16 mouse cellular contexts compared by ENCODE assay signal in the genomic region with DNA sequence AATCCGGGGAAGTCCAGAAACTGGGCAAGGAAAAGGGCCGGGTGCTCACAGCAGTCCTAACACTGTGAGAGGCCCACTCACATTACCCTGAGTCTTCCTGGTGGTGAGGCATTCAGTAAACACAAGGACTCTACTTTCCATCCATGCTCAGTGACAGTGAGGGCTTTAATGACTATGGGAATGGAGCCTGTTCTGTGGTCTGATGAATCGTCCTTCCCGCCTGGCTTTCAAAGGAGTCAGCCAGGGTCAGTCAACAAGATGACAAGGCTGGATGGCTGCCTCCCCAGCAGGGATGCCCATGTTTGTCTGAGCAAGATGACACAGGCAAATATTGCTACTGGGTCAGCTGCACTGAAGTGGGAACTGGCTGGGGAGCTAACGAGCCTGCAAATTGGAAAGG.
DNase-seq lines count a peak whose midpoint lies in the region; ATAC-seq lines count a peak whose summit lies in the region.
"Had no signal": no experiment of that assay in that cellular context is flagged by ENCODE, and none has a peak within 500 bp of the region (broad histone marks: within the 10 kb centered on the region; RNA-seq: fewer than 3 reads in every experiment).

No protein-coding gene starts in this region.

- H3K36me3 ChIP-seq in neural tube, embryonic 13.5 days: no peaks in the 10 kb centered on the region
- H3K36me3 ChIP-seq: G1E; limb, embryonic 13.5 days; liver, embryonic 15.5 days had no signal

- H3K9ac ChIP-seq in neural tube, embryonic 13.5 days: no peak overlapping the region
- H3K9ac ChIP-seq: limb, embryonic 13.5 days; liver, embryonic 15.5 days had no signal

- no peak overlapping the region for H3K4me2 ChIP-seq in neural tube, embryonic 13.5 days
- H3K4me2 ChIP-seq: limb, embryonic 13.5 days; liver, embryonic 15.5 days had no signal

- 12% methylated on average over 5 of the region's 5 CpGs for WGBS in neural tube, embryonic 13.5 days

- 0 out of 2 replicates have a peak, but pooled peaks cover 9% of the 10 kb centered on the region for H3K4me1 ChIP-seq in neural tube, embryonic 13.5 days (replicated peaks)
- H3K4me1 ChIP-seq: limb, embryonic 13.5 days; liver, embryonic 15.5 days had no signal

- peaks cover 6% of the 10 kb centered on the region; the same call in 1 of the 2 replicates for H3K27me3 ChIP-seq in neural tube, embryonic 13.5 days
- H3K27me3 ChIP-seq: limb, embryonic 13.5 days; liver, embryonic 15.5 days had no signal

- ATAC-seq in neural tube, embryonic 13.5 days (ENCODE audit: low read depth): 0 out of 2 replicates have a peak, but pooled peaks have one; percentile 43
- ATAC-seq: forebrain, embryonic 16.5 days; intestine, embryonic 16.5 days had no signal

- DNase-seq in embryo, embryonic 10 days (ENCODE audit: low spot score): peak; percentile 16
- DNase-seq in embryo, embryonic 11 days: no peak
- DNase-seq in neural tube, embryonic 10.5 days (ENCODE audit: extremely low spot score, low spot score): no peak
- peak; percentile 23 to 30 for DNase-seq in cerebellum, postnatal 4 days (ENCODE audit: low spot score in 2 of 2)
- no peak for DNase-seq in thymus, adult 18-20 months
- no peak for DNase-seq in right cerebral cortex, postnatal 10 days (ENCODE audit: low spot score in 2 of 2)
- DNase-seq: heart, adult 2 months; lung, postnatal 14 days; right cerebral cortex, postnatal 4 days had no signal

- H3K27ac ChIP-seq in neural tube, embryonic 13.5 days (replicated peaks): no peak overlapping the region
- H3K27ac ChIP-seq: heart, adult 2 months; kidney, postnatal 0 days; limb, embryonic 13.5 days; liver, embryonic 15.5 days had no signal

- H3K4me3 ChIP-seq in neural tube, embryonic 13.5 days: no peak overlapping the region
- H3K4me3 ChIP-seq: heart, adult 2 months; limb, embryonic 13.5 days; liver, embryonic 15.5 days had no signal

- no peaks in the 10 kb centered on the region for H3K9me3 ChIP-seq in neural tube, embryonic 13.5 days
- H3K9me3 ChIP-seq: limb, embryonic 13.5 days; liver, embryonic 15.5 days had no signal

Comparison
In these comparisons a context has a peak if more than half of its experiments do, and no peak if none do; other contexts are left out.
1. DNase-seq: peak in embryo, embryonic 10 days (single experiment) and cerebellum, postnatal 4 days (2 of 2); none in embryo, embryonic 11 days (single experiment), neural tube, embryonic 10.5 days (single experiment), thymus, adult 18-20 months (0 of 2) and right cerebral cortex, postnatal 10 days (0 of 2).